Mouse (Mus musculus) olfactory bulb, adult 2 months (tissue): ENCODE measurements around the gene BC049715.

Experiments used
- CTCF ChIP-seq: fragments of 200-500 bp; IDR thresholded peaks from 2 replicates; pipeline ENCODE4 v1.5.1; 2012; ENCODE audit warnings: low read depth, mild to moderate bottlenecking, low read length, moderate library complexity; ENCODE audit not compliant: insufficient read depth
- POLR2A ChIP-seq: fragments of 200-500 bp; IDR thresholded peaks from 2 replicates; pipeline ENCODE4 v1.6.1; 2012; ENCODE audit warnings: mild to moderate bottlenecking, low read depth, low read length, moderate library complexity; ENCODE audit not compliant: insufficient read depth

GRCm38 (mm10) chr6:136827516-136827880 lies at the start of gene BC049715:
- TF ChIP-seq CTCF (no peak), POLR2A (no peak)
